Mouse (Mus musculus) heart, embryonic 12.5 days (tissue): ENCODE measurements around the gene Srm. TPM values are rescaled to one million over a fixed set of nuclear protein-coding genes. Genes with fewer than 3 reads are reported as not detected.
A peak's percentile ranks its signal among the peaks of the same experiment; 100 is the strongest.

ENCODE experiments used
- ATAC-seq: fragments of 200-750 bp; cut with Nextera tagmentation; 2 replicates; pipeline ENCODE4 v1.8.0; 2017; ENCODE audit warnings: moderate TSS enrichment, moderate library complexity; ENCODE audit not compliant: insufficient number of reproducible peaks, low FRiP score
- H3K27ac ChIP-seq: fragments of 300-500 bp; sonication (generic); 2 replicates; pipeline ENCODE4 v1.5.1; 2016; ENCODE audit warnings: mild to moderate bottlenecking, moderate library complexity; ENCODE audit not compliant: poor library complexity, severe bottlenecking
- H3K27me3 ChIP-seq: fragments of 300-500 bp; sonication (generic); replicated peaks from 2 replicates; pipeline ENCODE4 v1.6.1; 2016; ENCODE audit warnings: mild to moderate bottlenecking, moderate library complexity
- H3K36me3 ChIP-seq: fragments of 300-500 bp; sonication (generic); 2 replicates; pipeline ENCODE4 v1.6.1; 2016; ENCODE audit warnings: mild to moderate bottlenecking, moderate library complexity
- H3K4me1 ChIP-seq: fragments of 300-500 bp; sonication (generic); replicated peaks from 2 replicates; pipeline ENCODE4 v1.6.1; 2016; ENCODE audit warnings: mild to moderate bottlenecking
- H3K4me2 ChIP-seq: fragments of 300-500 bp; sonication (generic); 2 replicates; pipeline ENCODE4 v1.6.1; 2016; ENCODE audit warnings: mild to moderate bottlenecking, moderate library complexity
- H3K4me3 ChIP-seq: fragments of 300-500 bp; sonication (generic); 2 replicates; pipeline ENCODE4 v1.5.1; 2016; ENCODE audit warnings: mild to moderate bottlenecking
- H3K9ac ChIP-seq: fragments of 300-500 bp; sonication (generic); 2 replicates; pipeline ENCODE4 v1.6.1; 2016; ENCODE audit warnings: mild to moderate bottlenecking, moderate library complexity
- H3K9me3 ChIP-seq: fragments of 300-500 bp; sonication (generic); replicated peaks from 2 replicates; pipeline ENCODE4 v1.6.1; 2016; ENCODE audit warnings: mild to moderate bottlenecking, moderate library complexity
- WGBS: fragments of 180-500 bp; shearing (Covaris S2); methylation state at CpG from one replicate; pipeline ENCODE4 v1.1.7; 2016; 5-methylcytosine and 5-hydroxymethylcytosine counted together
- polyA plus RNA-seq: library from polyadenylated mRNA; unstranded; fragments of >200 nt; fragmentation: Nextera tagmentation; extraction: Ambion mirVana; gene quantifications from 2 replicates; pipeline ENCODE4 v1.2.1, GENCODE M21; 2016

Srm gene
- polyA plus RNA-seq, 1 experiment from 2014 or later = 135 TPM

DNA sequence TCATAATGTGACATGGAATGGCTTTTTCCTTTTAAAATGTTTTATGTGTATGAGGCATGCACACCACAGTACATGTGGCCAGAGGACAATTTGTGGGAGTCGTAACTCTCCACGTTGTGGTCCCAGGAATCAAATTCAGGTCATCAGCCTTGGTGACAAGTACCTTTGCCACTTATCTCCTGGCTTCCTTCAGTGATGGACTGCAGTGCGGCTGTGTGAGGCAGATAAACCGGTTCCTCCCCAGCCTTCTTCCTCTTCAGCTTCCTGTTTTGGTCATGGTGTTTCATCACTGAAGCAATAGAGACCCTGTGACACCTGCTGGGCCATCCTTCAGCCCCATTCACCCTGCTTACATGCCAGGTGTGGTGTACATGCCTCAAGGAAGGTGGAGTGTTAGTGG, 8.0 kb upstream of the Srm start:
- WGBS = 31% methylated on average over 4 of the region's 4 CpGs
- peaks cover 8% of the 10 kb centered on the region; the same call in 1 of the 2 replicates for H3K4me1 ChIP-seq
- ATAC-seq = no peak
- H3K4me3 ChIP-seq = no peak overlapping the region
- peaks cover 53% of the 10 kb centered on the region for H3K36me3 ChIP-seq
- H3K9me3 ChIP-seq = no peaks in the 10 kb centered on the region
- H3K27ac ChIP-seq = no peak overlapping the region
- no peak overlapping the region for H3K4me2 ChIP-seq
- H3K9ac ChIP-seq = no peak overlapping the region
- H3K27me3 ChIP-seq = no peaks in the 10 kb centered on the region

DNA sequence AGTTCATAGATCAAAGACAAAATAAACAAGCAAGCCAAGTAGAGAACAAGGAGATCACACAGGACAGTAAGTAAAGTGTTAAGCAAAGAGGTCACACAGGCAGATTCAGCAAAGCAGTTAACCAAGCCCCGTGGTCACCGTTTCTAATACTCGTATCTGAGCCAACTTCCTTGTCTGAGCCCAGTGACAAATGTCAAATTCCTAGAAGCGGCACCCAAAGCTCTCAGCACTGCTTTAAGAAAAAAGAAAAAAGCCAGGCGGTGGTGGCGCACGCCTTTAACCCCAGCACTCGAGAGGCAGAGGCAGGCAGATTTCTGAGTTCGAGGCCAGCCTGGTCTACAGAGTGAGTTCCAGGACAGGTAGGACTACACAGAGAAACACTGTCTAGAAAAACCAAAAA, 4.7 kb upstream of the Srm start:
- H3K9ac ChIP-seq = no peak overlapping the region
- H3K36me3 ChIP-seq = peaks cover 19% of the 10 kb centered on the region
- H3K9me3 ChIP-seq = no peaks in the 10 kb centered on the region
- H3K27me3 ChIP-seq = no peaks in the 10 kb centered on the region
- H3K4me3 ChIP-seq = no peak overlapping the region
- H3K27ac ChIP-seq = no peak overlapping the region
- no peak overlapping the region for H3K4me2 ChIP-seq
- WGBS = 67% methylated on average over 9 of the region's 9 CpGs
- no peak for ATAC-seq
- peaks cover 16% of the 10 kb centered on the region; the same call in 1 of the 2 replicates for H3K4me1 ChIP-seq

DNA sequence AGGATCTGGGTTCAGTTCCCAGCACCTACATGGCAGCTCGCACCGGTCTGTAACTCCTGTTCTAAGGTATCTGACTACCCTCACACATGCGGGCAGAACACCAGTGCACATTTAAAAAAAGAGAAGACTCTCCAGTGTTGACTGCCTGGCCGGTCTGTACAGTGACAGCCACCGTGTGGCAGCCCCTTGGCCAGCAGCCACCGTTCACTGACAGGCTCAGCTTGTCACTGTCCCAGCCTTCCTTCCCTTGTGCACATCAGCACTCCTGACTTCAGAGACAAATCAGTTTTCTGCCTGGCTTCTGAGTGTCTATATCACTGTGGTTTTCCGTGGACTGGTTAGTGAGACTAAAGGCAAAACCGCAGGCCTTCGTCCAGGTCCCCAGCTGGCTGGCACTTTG, 2.5 kb upstream of the Srm start:
- no peak overlapping the region for H3K4me3 ChIP-seq
- H3K36me3 ChIP-seq = peaks cover 11% of the 10 kb centered on the region
- H3K4me2 ChIP-seq = no peak overlapping the region
- peaks cover 27% of the 10 kb centered on the region for H3K4me1 ChIP-seq
- H3K9me3 ChIP-seq = no peaks in the 10 kb centered on the region
- no peak overlapping the region for H3K9ac ChIP-seq
- ATAC-seq = no peak
- H3K27me3 ChIP-seq = no peaks in the 10 kb centered on the region
- H3K27ac ChIP-seq = no peak overlapping the region
- 62% methylated on average over 9 of the region's 9 CpGs for WGBS

DNA sequence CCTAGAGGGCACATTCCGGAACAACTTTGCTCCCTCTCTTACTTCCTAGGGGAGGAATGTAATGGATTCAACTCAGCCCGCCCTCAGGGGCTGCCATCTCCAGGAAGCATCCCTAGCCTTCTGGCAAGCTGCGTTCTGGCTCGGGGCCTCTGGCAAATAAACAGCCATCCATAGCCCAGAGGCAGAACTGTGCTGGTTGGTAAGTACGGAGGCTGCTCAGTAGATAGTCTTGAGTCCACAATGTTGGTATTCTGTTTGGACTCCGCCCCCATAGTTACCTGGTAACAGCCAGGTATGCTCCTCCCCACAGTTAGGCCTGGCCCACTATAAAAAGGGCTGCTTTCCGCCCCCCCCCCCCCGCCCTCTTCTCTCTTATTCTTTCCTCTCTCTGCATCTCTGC, 1.7 kb upstream of the Srm start:
- H3K9ac ChIP-seq = no peak overlapping the region
- no peaks in the 10 kb centered on the region for H3K27me3 ChIP-seq
- WGBS = 71% methylated on average over 6 of the region's 8 CpGs
- peaks cover 27% of the 10 kb centered on the region for H3K4me1 ChIP-seq
- no peak overlapping the region for H3K4me2 ChIP-seq
- H3K27ac ChIP-seq = no peak overlapping the region
- peaks cover 19% of the 10 kb centered on the region for H3K36me3 ChIP-seq
- no peak for ATAC-seq
- no peak overlapping the region for H3K4me3 ChIP-seq
- H3K9me3 ChIP-seq = no peaks in the 10 kb centered on the region

DNA sequence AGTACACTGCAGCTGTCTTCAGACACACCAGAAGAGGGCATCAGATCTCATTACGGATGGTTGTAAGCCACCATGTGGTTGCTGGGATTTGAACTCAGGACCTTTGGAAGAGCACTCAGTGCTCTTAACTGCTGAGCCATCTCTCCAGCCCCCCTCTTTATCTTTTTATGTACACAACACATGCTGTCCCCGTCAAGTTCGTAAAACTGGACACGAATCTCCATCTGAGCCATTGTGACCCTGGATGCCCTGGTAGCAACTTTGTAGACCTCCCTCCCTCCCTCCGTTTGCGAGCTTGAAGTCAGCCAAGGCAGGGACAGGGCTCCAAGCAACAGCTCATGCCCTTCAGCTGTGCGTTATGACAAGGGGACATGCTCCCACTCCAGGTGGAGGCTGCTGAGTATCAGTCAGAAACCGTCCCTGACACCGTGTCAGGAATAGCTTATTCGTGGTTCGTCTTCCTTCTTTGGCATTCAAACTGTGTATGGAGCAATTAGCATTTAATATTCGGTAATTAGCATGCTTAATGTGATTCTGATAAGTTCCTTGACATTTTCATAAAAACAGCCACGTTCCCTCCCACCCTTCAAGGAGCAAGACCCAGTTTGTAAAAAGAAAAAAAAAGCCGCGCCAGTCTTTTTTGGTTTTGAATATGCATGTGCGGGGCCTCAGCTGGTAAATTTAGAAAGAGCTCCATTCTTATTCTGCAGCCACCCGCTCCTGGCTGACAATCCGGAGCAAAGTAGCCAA, 707 bp upstream of the Srm start:
- WGBS = 6% methylated on average over 18 of the region's 18 CpGs
- ATAC-seq = no peak
- Histone ChIP-seq H3K4me2 (peak overlapping the region; percentile 94), H3K4me1 (peaks cover 23% of the 10 kb centered on the region), H3K27me3 (no peaks in the 10 kb centered on the region), H3K36me3 (peaks cover 29% of the 10 kb centered on the region), H3K4me3 (peak overlapping the region; percentile 95), H3K27ac (peak overlapping the region; percentile 70), H3K9ac (peak overlapping the region; percentile 68), H3K9me3 (no peaks in the 10 kb centered on the region)

DNA sequence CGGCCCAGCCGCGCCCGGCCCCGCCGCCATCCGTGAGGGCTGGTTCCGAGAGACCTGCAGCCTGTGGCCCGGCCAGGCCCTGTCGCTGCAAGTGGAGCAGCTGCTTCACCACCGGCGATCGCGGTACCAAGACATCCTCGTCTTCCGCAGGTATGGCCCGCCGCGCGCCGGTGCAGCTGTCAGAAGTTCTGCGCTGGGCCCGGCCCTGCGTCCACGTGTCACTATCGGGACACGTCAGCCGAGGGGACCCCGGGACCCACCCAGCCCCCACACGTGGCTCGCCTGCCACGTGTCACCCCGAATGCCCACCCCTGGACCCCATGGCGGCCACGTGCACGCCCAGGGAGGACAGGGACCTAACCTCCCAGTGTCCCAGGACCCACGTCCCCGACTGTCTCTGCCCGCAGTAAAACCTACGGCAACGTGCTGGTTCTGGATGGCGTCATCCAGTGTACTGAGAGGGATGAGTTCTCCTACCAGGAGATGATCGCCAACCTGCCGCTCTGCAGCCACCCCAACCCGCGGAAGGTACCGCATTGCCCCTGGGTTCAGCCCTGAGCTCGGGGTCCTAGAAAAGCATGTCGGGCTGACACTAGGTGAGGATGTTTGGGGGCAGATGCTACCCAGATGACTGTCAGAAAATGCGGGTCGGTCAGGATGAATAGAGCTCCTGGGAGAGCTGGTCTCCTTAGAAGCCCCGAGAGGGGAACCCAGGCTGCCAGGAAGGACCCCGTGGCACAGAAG, 506 bp downstream of the Srm start:
- Histone ChIP-seq H3K4me2 (peak overlapping the region; percentile 94), H3K4me3 (peak overlapping the region; percentile 95), H3K9ac (peak overlapping the region; percentile 88), H3K27ac (peak overlapping the region; percentile 43; the same call in 1 of the 2 replicates), H3K27me3 (no peaks in the 10 kb centered on the region), H3K36me3 (peaks cover 40% of the 10 kb centered on the region), H3K9me3 (no peaks in the 10 kb centered on the region), H3K4me1 (peaks cover 23% of the 10 kb centered on the region)
- ATAC-seq = peak; percentile 49
- WGBS = under 1% methylated on average over 53 of the region's 53 CpGs

DNA sequence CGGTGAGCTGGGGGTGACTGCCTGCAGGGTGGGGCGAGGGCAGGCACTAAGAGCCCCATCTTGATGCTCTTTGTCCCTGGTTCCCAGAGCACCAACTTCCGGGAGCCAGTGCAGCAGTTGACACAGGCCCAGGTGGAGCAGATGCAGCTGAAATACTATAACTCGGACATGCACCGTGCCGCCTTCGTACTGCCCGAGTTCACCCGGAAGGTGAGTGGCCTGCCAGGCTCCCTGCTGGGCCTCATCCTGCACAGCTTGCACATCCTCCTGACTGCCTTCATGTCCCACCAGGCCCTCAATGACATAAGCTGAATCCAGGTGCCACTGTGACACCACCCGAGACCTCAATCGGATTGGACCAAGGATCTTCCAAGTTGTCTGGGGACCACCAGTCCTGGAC, 2.7 kb downstream of the Srm start:
- no peak for ATAC-seq
- Histone ChIP-seq H3K9me3 (0 out of 2 replicates have a peak, but pooled peaks cover 4% of the 10 kb centered on the region), H3K4me3 (no peak overlapping the region), H3K4me1 (peaks cover 19% of the 10 kb centered on the region), H3K27me3 (no peaks in the 10 kb centered on the region), H3K27ac (no peak overlapping the region), H3K9ac (no peak overlapping the region), H3K36me3 (peaks cover 60% of the 10 kb centered on the region), H3K4me2 (no peak overlapping the region)
- 93% methylated on average over 11 of the region's 11 CpGs for WGBS

DNA sequence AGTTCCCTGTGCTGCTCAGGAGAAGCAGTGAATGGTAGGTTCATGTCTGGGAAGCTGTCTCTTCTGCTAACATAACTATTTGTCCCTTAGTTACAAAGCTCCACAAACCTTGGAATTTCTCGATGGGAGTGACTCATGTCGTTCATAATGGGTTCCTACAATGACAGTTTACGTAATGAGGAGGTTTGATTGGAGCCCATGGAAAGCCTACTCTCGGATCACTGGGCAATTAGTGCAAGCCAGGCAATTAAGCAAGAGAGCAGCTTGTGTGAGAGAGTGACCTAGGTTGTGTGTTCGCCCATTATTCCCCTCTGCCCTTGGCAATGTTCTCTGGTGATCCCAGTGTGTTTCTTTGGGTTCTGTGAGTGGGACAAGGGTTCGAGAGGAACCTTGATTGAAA, 4.6 kb downstream of the Srm start:
- Histone ChIP-seq H3K9ac (no peak overlapping the region), H3K36me3 (peaks cover 65% of the 10 kb centered on the region), H3K4me2 (no peak overlapping the region), H3K27ac (no peak overlapping the region), H3K4me1 (peaks cover 14% of the 10 kb centered on the region), H3K27me3 (no peaks in the 10 kb centered on the region), H3K4me3 (no peak overlapping the region), H3K9me3 (0 out of 2 replicates have a peak, but pooled peaks cover 7% of the 10 kb centered on the region)
- no peak for ATAC-seq
- 85% methylated on average over 6 of the region's 6 CpGs for WGBS

DNA sequence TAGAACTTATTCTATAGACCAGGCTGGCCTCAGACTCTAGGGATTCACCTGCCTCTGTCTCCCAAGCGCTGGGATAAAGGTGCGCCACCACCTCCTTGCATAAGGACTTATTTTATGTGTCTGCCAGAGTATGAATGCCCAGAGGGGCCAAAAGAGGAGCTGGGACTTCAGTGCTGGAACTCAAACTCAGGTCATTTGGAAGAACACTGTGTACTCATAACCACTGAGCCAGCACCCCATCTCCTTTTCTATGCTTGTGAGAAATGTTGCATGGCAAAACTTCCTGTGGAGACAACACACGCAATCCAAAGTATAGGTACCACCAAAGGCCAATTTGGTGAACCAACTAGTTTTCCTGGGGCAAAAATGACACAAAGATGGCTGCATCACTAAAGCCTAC, 5.4 kb downstream of the Srm start:
- 91% methylated on average over 3 of the region's 3 CpGs for WGBS
- Histone ChIP-seq H3K9ac (no peak overlapping the region), H3K4me1 (peaks cover 14% of the 10 kb centered on the region), H3K36me3 (peaks cover 65% of the 10 kb centered on the region), H3K27me3 (no peaks in the 10 kb centered on the region), H3K27ac (no peak overlapping the region), H3K4me3 (no peak overlapping the region), H3K4me2 (no peak overlapping the region), H3K9me3 (0 out of 2 replicates have a peak, but pooled peaks cover 7% of the 10 kb centered on the region)
- no peak for ATAC-seq

DNA sequence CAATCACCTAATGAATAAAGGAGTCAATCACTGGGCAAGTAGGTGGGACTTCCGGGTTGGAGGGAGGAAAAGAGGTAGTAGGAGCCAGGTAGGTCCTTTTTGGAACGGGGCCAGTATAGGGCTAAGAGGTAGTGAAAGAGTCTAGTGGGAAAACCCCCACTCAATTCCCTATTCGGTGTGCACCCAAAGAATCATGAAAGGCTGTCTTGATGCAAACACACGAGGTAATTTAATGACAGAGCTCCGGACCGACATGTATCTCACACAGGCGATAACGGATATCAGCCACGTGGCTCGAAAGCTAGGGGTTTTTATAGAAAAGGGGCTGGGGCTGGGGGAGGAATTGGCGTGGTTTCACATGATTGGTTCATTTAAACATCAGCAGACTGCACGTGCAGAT, 7.5 kb downstream of the Srm start:
- H3K27me3 ChIP-seq = no peaks in the 10 kb centered on the region
- no peak for ATAC-seq
- 90% methylated on average over 12 of the region's 12 CpGs for WGBS
- H3K4me1 ChIP-seq = no peaks in the 10 kb centered on the region
- H3K27ac ChIP-seq = no peak overlapping the region
- 0 out of 2 replicates have a peak, but pooled peaks cover 7% of the 10 kb centered on the region for H3K9me3 ChIP-seq
- H3K4me2 ChIP-seq = no peak overlapping the region
- peaks cover 54% of the 10 kb centered on the region for H3K36me3 ChIP-seq
- H3K9ac ChIP-seq = no peak overlapping the region
- no peak overlapping the region for H3K4me3 ChIP-seq

DNA sequence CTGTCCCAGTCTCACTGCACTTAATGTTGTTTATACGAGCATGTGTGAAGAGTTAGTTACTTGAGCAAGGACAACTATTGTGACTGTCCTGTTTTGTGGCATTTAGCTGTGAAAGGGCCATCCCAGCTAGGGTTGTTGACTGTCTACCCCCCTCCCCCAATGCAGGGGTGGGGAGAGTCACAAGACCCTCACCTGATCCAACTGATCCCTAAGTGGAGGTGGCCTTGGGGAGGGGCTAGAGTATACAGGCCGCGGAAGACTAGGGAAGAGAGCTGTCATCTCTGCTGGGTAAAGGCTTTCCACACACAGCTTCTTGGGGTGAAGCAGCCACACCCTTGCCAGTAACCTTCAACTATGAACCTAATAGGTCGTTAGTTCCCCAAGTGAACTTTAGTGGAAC, 9.0 kb downstream of the Srm start:
- no peak for ATAC-seq
- no peak overlapping the region for H3K9ac ChIP-seq
- peaks cover 39% of the 10 kb centered on the region for H3K36me3 ChIP-seq
- H3K4me2 ChIP-seq = no peak overlapping the region
- H3K27me3 ChIP-seq = no peaks in the 10 kb centered on the region
- H3K27ac ChIP-seq = no peak overlapping the region
- WGBS = 83% methylated on average over 4 of the region's 4 CpGs
- no peaks in the 10 kb centered on the region for H3K4me1 ChIP-seq
- H3K4me3 ChIP-seq = no peak overlapping the region
- 0 out of 2 replicates have a peak, but pooled peaks cover 7% of the 10 kb centered on the region for H3K9me3 ChIP-seq
